Mouse (Mus musculus): Measurements from ENCODE around the gene Tgfbr2. TPM values are rescaled to one million over a fixed set of nuclear protein-coding genes. Genes with fewer than 3 reads are reported as not detected.

Gene Tgfbr2
- polyA plus RNA-seq (2015; fragmentation: Nextera tagmentation; extraction: Ambion mirVana) = 10.3 and 11.5 TPM in 2 replicates

DNA sequence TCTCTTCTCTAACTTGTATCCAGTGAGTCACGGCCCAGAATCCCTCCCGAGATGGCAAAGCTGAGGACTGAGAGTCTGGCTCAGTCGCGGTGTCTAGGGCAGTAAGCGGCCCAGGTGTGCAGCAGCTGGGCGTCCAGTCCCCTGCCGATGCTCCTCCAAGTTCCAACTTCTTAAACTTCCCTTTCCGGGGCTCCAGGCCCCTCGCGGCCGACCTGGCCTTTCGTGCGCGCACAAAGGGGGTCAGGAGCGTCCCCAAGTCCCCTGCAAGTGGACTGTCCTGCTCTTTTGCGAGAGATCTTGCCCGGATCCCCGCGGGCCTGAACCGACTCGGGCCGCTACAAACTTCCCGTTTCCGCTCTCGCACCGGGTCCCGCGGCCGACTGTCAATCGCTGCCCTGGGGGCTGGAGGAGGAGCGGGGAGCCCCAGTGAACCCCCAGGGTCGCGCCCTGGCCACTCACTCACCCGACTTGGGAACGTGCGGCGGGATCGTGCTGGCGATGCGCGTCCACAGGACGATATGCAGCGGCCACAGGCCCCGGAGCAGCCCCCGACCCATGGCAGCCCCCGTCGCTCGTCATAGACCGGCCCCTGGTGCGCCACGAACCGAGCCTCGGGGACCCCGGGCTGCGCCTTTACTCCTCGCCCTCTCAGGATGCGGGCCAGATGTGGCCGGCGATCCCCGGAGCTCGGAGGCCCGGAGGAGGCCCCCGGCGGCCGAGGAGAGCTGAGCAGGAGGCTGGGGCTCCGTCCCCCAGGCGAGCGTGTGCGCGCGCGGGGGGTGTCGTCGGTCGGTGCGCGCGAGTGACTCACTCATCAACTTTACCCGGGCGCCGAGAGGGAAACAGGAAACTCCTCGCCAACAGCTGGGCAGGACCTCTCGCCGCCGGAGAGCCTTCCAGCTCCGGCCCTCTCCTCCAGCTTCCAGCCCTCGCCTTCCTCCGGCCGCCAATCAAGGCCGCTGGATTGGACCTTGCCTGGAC is at the start of gene Tgfbr2:
Tgfbr2 (minus strand) TSS at position 880 of the 981 bp plus-strand sequence.
- Histone ChIP-seq H3K4me2 (peak within 1 kb of the TSS; percentile 90), H3K27ac (replicated peaks) (peak within 1 kb of the TSS; percentile 79), H3K36me3 (no peaks in the 10 kb centered on the region), H3K9me3 (no peaks in the 10 kb centered on the region), H3K4me3 (peak within 1 kb of the TSS; percentile 57), H3K27me3 (peaks cover 39% of the 10 kb centered on the region), H3K9ac (peak within 1 kb of the TSS; percentile 79), H3K4me1 (replicated peaks) (peaks cover 22% of the 10 kb centered on the region)
- ATAC-seq (ENCODE audit: low read depth) = peak; percentile 77
- under 1% methylated on average over 90 of the region's 90 CpGs for WGBS

DNA sequence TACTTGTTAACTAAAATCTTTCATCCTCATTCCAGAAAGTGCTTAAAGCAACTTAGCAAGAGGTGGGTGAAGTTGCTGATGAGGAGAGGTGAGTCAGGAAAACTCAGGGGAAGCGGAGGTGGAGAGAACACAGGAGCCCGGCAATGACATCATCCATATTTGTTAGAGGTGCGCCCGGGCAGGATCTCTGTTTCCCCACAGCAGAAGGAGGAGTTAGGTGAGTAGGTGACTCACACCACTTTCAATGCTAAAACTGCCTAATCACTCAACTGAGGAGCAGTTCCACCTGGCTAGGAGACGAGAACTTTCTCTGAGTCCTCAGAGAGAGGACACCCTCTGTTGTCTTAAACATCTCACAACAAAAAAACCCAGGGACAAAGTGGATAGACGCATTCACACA is 48.2 kb upstream of the Tgfbr2 start:
- H3K9me3 ChIP-seq = no peaks in the 10 kb centered on the region
- no peak for ATAC-seq (ENCODE audit: low read depth)
- no peak overlapping the region for H3K9ac ChIP-seq
- H3K4me3 ChIP-seq = no peak overlapping the region
- peaks cover 6% of the 10 kb centered on the region; the same call in 1 of the 2 replicates for H3K4me1 ChIP-seq (replicated peaks)
- H3K4me2 ChIP-seq = no peak overlapping the region
- WGBS = 88% methylated on average over 6 of the region's 6 CpGs
- H3K27ac ChIP-seq (replicated peaks) = no peak overlapping the region
- no peaks in the 10 kb centered on the region for H3K27me3 ChIP-seq
- no peaks in the 10 kb centered on the region for H3K36me3 ChIP-seq

DNA sequence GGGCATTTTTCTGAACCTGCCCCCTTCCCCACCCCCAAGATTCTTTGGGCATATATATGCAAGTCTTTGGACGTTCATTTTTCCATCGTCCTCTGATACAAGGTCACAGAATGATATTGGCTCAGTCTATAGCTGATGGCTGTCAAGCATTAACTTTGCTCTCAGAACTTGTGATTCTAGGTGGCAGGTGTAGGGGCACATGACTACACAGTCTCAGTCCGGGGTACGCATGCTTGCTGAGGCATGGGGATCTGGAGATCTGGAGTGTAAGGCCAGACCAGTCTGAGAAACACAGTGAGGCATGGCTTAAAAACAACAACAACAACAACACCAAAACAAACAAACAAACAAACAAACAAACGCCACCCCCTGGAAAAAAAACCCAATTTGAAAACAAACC is 47.5 kb upstream of the Tgfbr2 start:
- peaks cover 6% of the 10 kb centered on the region; the same call in 1 of the 2 replicates for H3K4me1 ChIP-seq (replicated peaks)
- no peaks in the 10 kb centered on the region for H3K36me3 ChIP-seq
- H3K4me3 ChIP-seq = no peak overlapping the region
- H3K27me3 ChIP-seq = no peaks in the 10 kb centered on the region
- ATAC-seq (ENCODE audit: low read depth) = no peak
- no peaks in the 10 kb centered on the region for H3K9me3 ChIP-seq
- H3K27ac ChIP-seq (replicated peaks) = no peak overlapping the region
- H3K9ac ChIP-seq = no peak overlapping the region
- H3K4me2 ChIP-seq = no peak overlapping the region
- WGBS = 90% methylated on average over 5 of the region's 5 CpGs

- Histone ChIP-seq H3K27me3 (no peaks in the 10 kb centered on the region), H3K4me3 (no peak overlapping the region), H3K9ac (no peak overlapping the region), H3K9me3 (no peaks in the 10 kb centered on the region), H3K36me3 (no peaks in the 10 kb centered on the region), H3K4me1 (replicated peaks) (peaks cover 6% of the 10 kb centered on the region; the same call in 1 of the 2 replicates), H3K27ac (replicated peaks) (no peak overlapping the region), H3K4me2 (no peak overlapping the region)
- WGBS = 76% methylated on average over 11 of the region's 11 CpGs
- ATAC-seq (ENCODE audit: low read depth) = no peak; the same call in 1 of the 2 replicates
These were observed 46.8 kb upstream of the Tgfbr2 start for GRCm38 (mm10) chr9:116222000-116222399.

GRCm38 (mm10) chr9:116221565-116221964 is 46.4 kb upstream of the Tgfbr2 start:
- no peak overlapping the region for H3K27ac ChIP-seq (replicated peaks)
- no peak overlapping the region for H3K9ac ChIP-seq
- H3K4me1 ChIP-seq (replicated peaks) = peaks cover 6% of the 10 kb centered on the region; the same call in 1 of the 2 replicates
- WGBS = 88% methylated on average over 6 of the region's 6 CpGs
- no peaks in the 10 kb centered on the region for H3K9me3 ChIP-seq
- H3K4me2 ChIP-seq = no peak overlapping the region
- no peaks in the 10 kb centered on the region for H3K36me3 ChIP-seq
- no peaks in the 10 kb centered on the region for H3K27me3 ChIP-seq
- no peak overlapping the region for H3K4me3 ChIP-seq
- ATAC-seq (ENCODE audit: low read depth) = no peak

- Histone ChIP-seq H3K9me3 (no peaks in the 10 kb centered on the region), H3K9ac (no peak overlapping the region), H3K27me3 (no peaks in the 10 kb centered on the region), H3K4me1 (replicated peaks) (peaks cover 6% of the 10 kb centered on the region; the same call in 1 of the 2 replicates), H3K27ac (replicated peaks) (no peak overlapping the region), H3K36me3 (no peaks in the 10 kb centered on the region), H3K4me2 (no peak overlapping the region), H3K4me3 (no peak overlapping the region)
- ATAC-seq (ENCODE audit: low read depth) = no peak
- WGBS = 88% methylated on average over 6 of the region's 6 CpGs
These were observed 45.5 kb upstream of the Tgfbr2 start for GRCm38 (mm10) chr9:116220616-116221015.

DNA sequence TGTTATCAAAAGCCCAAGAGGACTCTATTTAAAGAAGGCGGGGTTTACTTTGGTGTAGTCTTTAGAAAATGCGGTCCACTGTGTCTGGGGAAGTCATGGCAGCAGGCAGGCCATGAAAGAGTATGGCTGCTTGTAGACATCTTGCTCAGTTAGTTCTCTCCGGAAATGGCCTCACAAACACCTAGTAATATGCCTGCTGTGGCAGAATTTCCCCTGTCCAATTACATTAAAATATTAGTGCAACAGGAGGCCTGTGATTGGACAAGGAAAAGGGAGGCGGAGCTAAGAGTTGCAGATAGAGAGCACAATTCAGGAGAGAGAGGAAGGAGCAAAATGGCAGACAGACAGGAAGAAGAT is 45.0 kb upstream of the Tgfbr2 start:
- Histone ChIP-seq H3K4me3 (no peak overlapping the region), H3K4me2 (no peak overlapping the region), H3K27me3 (no peaks in the 10 kb centered on the region), H3K9me3 (no peaks in the 10 kb centered on the region), H3K27ac (replicated peaks) (no peak overlapping the region), H3K4me1 (replicated peaks) (peaks cover 6% of the 10 kb centered on the region; the same call in 1 of the 2 replicates), H3K36me3 (no peaks in the 10 kb centered on the region), H3K9ac (no peak overlapping the region)
- ATAC-seq (ENCODE audit: low read depth) = no peak
- 91% methylated on average over 4 of the region's 4 CpGs for WGBS

DNA sequence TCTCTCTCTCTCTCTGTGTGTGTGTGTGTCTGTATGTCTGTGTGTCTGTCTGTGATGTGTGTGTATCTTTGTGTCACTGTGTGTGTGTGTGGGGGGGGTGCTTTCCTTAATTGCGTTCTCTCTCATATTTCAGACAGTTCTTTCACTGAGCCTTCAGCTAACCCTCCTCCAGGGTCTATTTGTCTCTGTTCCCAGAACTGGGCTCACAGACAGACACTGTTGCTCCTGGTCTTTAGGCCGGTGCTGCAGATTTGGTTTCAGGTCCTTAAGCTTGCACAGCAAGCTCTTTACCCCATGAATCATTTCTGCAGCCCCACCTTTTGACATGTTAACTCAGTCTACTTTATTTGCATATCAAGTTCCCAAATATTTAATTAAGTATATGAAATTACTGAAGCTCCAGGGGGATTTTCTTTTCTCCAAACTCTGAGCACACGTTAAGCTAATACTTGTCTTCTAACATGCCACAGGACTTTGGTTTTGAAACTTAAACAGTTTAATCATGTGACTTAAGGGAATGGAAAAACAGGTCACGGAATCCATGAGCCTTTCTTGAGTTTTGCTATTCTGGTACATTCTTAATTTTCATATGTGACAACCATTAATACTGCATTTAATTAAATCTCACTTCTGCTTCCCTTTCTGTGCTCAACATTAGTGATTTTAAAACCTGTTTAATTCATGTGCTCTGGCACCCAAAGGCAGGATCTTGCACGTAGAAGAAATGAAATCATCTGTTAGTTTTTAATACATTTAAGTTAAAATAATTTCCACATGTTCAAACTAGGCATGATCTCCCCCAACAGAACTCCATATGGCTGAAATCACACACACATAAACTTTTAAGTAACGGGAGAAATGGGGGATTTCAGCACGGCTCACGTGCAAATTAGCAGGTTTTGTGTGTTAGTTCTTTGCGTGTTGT is 44.3 kb upstream of the Tgfbr2 start:
- H3K4me3 ChIP-seq = no peak overlapping the region

DNA sequence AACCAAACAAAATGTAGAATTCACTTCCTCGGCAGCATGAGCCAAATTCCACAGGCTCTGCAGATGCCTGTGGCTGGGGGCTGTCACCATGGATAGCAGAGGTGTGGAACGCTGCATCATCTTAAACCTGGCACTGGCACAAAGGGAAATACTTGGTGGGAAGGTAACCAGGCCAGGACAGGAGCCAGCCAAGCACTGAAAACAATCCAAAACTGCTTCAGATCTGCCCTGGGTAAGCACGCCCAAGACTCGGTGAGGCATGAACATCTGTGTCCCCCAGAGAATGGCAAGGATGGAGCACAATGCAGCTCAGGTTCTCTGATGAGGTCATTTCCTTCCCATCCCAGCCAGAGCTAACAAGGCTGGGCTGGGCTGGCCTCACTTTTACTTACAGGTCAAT is 43.6 kb upstream of the Tgfbr2 start:
- Histone ChIP-seq H3K27me3 (no peaks in the 10 kb centered on the region), H3K27ac (replicated peaks) (peak overlapping the region; percentile 25; the same call in 1 of the 2 replicates), H3K9me3 (no peaks in the 10 kb centered on the region), H3K9ac (no peak overlapping the region), H3K4me2 (no peak overlapping the region), H3K4me1 (replicated peaks) (peaks cover 11% of the 10 kb centered on the region), H3K36me3 (no peaks in the 10 kb centered on the region), H3K4me3 (no peak overlapping the region)
- no peak for ATAC-seq (ENCODE audit: low read depth)
- 51% methylated on average over 4 of the region's 4 CpGs for WGBS

More for the DNA sequence above, 44.3 kb upstream of the Tgfbr2 start:
- Histone ChIP-seq H3K4me2 (no peak overlapping the region), H3K9ac (no peak overlapping the region), H3K4me1 (replicated peaks) (peaks cover 6% of the 10 kb centered on the region; the same call in 1 of the 2 replicates), H3K27ac (replicated peaks) (peak overlapping the region; percentile 25; the same call in 1 of the 2 replicates), H3K9me3 (no peaks in the 10 kb centered on the region), H3K36me3 (no peaks in the 10 kb centered on the region), H3K27me3 (no peaks in the 10 kb centered on the region)
- 81% methylated on average over 9 of the region's 9 CpGs for WGBS
- ATAC-seq (ENCODE audit: low read depth) = no peak

- 85% methylated on average over 7 of the region's 7 CpGs for WGBS
- ATAC-seq (ENCODE audit: low read depth) = no peak
These were observed 41.9 kb upstream of the Tgfbr2 start for GRCm38 (mm10) chr9:116217099-116217498.

DNA sequence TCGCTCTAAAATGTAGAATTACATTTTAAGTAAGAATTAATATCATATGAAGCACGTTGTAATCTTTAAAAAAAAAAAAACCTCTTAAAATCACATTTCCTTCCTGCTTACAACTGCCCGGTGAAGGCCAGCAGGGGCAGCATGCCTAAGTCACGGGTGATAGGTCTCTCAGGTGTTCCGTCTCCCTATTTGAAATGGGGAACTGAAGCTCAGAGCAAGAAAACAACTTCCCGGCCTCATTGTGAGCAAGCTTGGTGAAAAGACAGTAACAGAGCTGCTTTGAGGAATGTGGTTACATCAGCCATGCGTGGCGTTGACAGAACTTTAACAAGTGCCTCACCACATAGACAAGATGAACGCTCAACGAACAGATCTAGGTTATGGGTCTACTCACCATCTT is 41.5 kb upstream of the Tgfbr2 start:
- ATAC-seq (ENCODE audit: low read depth) = no peak
- H3K9ac ChIP-seq = no peak overlapping the region
- H3K4me3 ChIP-seq = no peak overlapping the region
- H3K36me3 ChIP-seq = no peaks in the 10 kb centered on the region
- H3K4me2 ChIP-seq = no peak overlapping the region
- WGBS = 90% methylated on average over 10 of the region's 10 CpGs
- peaks cover 19% of the 10 kb centered on the region for H3K4me1 ChIP-seq (replicated peaks)
- H3K27ac ChIP-seq (replicated peaks) = no peak overlapping the region
- no peaks in the 10 kb centered on the region for H3K27me3 ChIP-seq
- no peaks in the 10 kb centered on the region for H3K9me3 ChIP-seq

More at GRCm38 (mm10) chr9:116217099-116217498, 41.9 kb upstream of the Tgfbr2 start:
- H3K9me3 ChIP-seq = no peaks in the 10 kb centered on the region
- no peak overlapping the region for H3K4me2 ChIP-seq
- H3K4me3 ChIP-seq = no peak overlapping the region
- no peaks in the 10 kb centered on the region for H3K27me3 ChIP-seq
- peaks cover 23% of the 10 kb centered on the region for H3K4me1 ChIP-seq (replicated peaks)
- H3K27ac ChIP-seq (replicated peaks) = no peak overlapping the region
- H3K9ac ChIP-seq = no peak overlapping the region
- no peaks in the 10 kb centered on the region for H3K36me3 ChIP-seq

GRCm38 (mm10) chr9:116214296-116214695 is 39.1 kb upstream of the Tgfbr2 start:
- Histone ChIP-seq H3K4me1 (replicated peaks) (peaks cover 18% of the 10 kb centered on the region), H3K36me3 (no peaks in the 10 kb centered on the region), H3K4me3 (no peak overlapping the region), H3K9ac (no peak overlapping the region), H3K27me3 (no peaks in the 10 kb centered on the region), H3K4me2 (no peak overlapping the region), H3K27ac (replicated peaks) (no peak overlapping the region), H3K9me3 (no peaks in the 10 kb centered on the region)
- WGBS = 89% methylated on average over 6 of the region's 6 CpGs
- ATAC-seq (ENCODE audit: low read depth) = no peak

All from neural tube, embryonic 13.5 days (tissue).